Comparison of ENCODE assay signal across 8 mouse cellular contexts in the genomic region with DNA sequence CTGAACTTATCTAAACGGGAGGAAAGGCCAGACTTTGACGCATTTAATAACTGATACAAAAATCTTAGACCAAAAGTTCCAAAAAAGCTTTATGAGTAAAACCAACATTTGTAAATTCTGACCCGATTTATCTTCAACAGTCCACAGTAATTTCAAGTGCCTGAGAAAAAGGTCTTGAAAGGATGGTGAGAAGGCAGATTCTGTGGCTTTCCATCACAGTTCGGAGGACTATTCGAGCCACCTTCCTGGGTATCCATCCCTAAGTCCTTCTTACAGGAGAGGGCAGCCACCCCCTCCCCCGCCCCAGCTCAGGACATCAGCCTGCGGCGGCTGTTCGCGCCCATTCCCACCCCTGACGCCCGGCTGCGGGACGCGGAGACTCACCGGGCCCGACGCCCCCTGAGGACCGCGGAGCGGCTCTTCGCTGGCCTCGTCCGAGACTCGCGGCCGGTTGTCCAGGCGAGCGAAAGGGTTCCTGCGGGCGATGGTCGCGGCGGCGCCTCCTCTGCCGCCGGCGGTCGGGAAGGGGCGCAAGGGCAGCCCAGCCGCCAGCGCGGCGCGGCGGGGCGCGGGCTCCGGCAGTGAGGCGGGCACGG. TPM values are rescaled to one million over a fixed set of nuclear protein-coding genes. Genes with fewer than 3 reads are reported as not detected.
DNase-seq lines count a peak whose midpoint lies in the region; ATAC-seq and TF ChIP-seq lines count a peak whose summit lies in the region.

No protein-coding gene starts in this region.

- no peak for TF ChIP-seq CTCF in cortical plate, adult 2 months (IDR thresholded peaks at IDR 0.05; ENCODE audit: extremely low read depth, insufficient read depth, low read length)

- H3K9ac ChIP-seq in kidney, embryonic 14.5 days (ENCODE audit: low read depth, low read length) = peak overlapping the region; percentile 86
- H3K9ac ChIP-seq in intestine, embryonic 14.5 days (ENCODE audit: low read length) = peak overlapping the region; percentile 90

- H3K4me2 ChIP-seq in kidney, embryonic 14.5 days (replicated peaks; ENCODE audit: low read depth, low read length) = peak overlapping the region; percentile 87
- peak overlapping the region; percentile 68 for H3K4me2 ChIP-seq in intestine, embryonic 14.5 days (ENCODE audit: low read length)
- peak overlapping the region; percentile 81 for H3K4me2 ChIP-seq in myocyte (ENCODE audit: low read depth)

- peak overlapping the region; percentile 67 for H3K27ac ChIP-seq in kidney, embryonic 14.5 days (ENCODE audit: low read depth, low read length)
- peak overlapping the region; percentile 19; the same call in 1 of the 2 replicates for H3K27ac ChIP-seq in cortical plate, adult 2 months (ENCODE audit: insufficient read depth, low read length)
- H3K27ac ChIP-seq in intestine, embryonic 14.5 days (ENCODE audit: low read depth) = no peak overlapping the region; the same call in 1 of the 2 replicates

- H3K27me3 ChIP-seq in kidney, embryonic 14.5 days (ENCODE audit: control insufficient read depth, insufficient read depth, low read length) = no peaks in the 10 kb centered on the region
- H3K27me3 ChIP-seq in intestine, embryonic 14.5 days (replicated peaks; ENCODE audit: control insufficient read depth, insufficient read depth, low read length) = no peaks in the 10 kb centered on the region
- no peaks in the 10 kb centered on the region for H3K27me3 ChIP-seq in myocyte (ENCODE audit: control insufficient read depth, insufficient read depth, insufficient read length)

- 2% methylated on average over 40 of the region's 51 CpGs for whole genome bisulfite sequencing in kidney, embryonic 14.5 days
- WGBS in intestine, embryonic 14.5 days = 2% methylated on average over 41 of the region's 51 CpGs

- H3K4me1 ChIP-seq in kidney, embryonic 14.5 days (ENCODE audit: control insufficient read depth, insufficient read depth, low read length) = peaks cover 16% of the 10 kb centered on the region
- H3K4me1 ChIP-seq in cortical plate, adult 2 months (ENCODE audit: control insufficient read depth, insufficient read depth, low read length) = no peaks in the 10 kb centered on the region; the same call in 1 of the 2 replicates
- peaks cover 10% of the 10 kb centered on the region; the same call in 1 of the 2 replicates for H3K4me1 ChIP-seq in intestine, embryonic 14.5 days (replicated peaks; ENCODE audit: control insufficient read depth, insufficient read depth, low read length)

- H3K4me3 ChIP-seq in kidney, embryonic 14.5 days (ENCODE audit: low read length) = peak overlapping the region; percentile 93
- peak overlapping the region; percentile 72 for H3K4me3 ChIP-seq in cortical plate, adult 2 months (ENCODE audit: insufficient read depth, low read length)
- peak overlapping the region; percentile 77 for H3K4me3 ChIP-seq in intestine, embryonic 14.5 days (ENCODE audit: low read depth, low read length)
- peak overlapping the region; percentile 46 for H3K4me3 ChIP-seq in myocyte

- DNase-seq in kidney, postnatal 4 days = no peak
- peak; percentile 66 for DNase-seq in intestine, embryonic 14.5 days (ENCODE audit: low spot score)
- no peak for DNase-seq in left cerebral cortex, postnatal 4 days
- no peak for DNase-seq in thymus, postnatal 36 days

- H3ac ChIP-seq in myocyte (ENCODE audit: control insufficient read depth, insufficient read length) = peak overlapping the region; percentile 51

- ATAC-seq in kidney, embryonic 14.5 days (ENCODE audit: low FRiP score, low TSS enrichment) = peak; percentile 63
- peak; percentile 57 for ATAC-seq in intestine, embryonic 14.5 days (replicated peaks; ENCODE audit: low FRiP score, low TSS enrichment, low read depth)
- no peak for ATAC-seq in megakaryocyte-erythroid progenitor cell, adult 5-6 weeks (replicated peaks; ENCODE audit: low FRiP score, low TSS enrichment, poor library complexity, severe bottlenecking)

- H3K79me2 ChIP-seq in myocyte (ENCODE audit: control insufficient read depth, insufficient read depth) = peaks cover 4% of the 10 kb centered on the region

- peaks cover 27% of the 10 kb centered on the region for H3K36me3 ChIP-seq in kidney, embryonic 14.5 days (ENCODE audit: control insufficient read depth, insufficient read depth, low read length)
- peaks cover 27% of the 10 kb centered on the region for H3K36me3 ChIP-seq in intestine, embryonic 14.5 days (ENCODE audit: control insufficient read depth, insufficient read depth, low read length)
- H3K36me3 ChIP-seq in myocyte (ENCODE audit: control insufficient read depth, insufficient read depth) = no peaks in the 10 kb centered on the region

- H3K9me3 ChIP-seq in kidney, embryonic 14.5 days (ENCODE audit: control insufficient read depth, low read length) = no peaks in the 10 kb centered on the region
- H3K9me3 ChIP-seq in intestine, embryonic 14.5 days (ENCODE audit: control insufficient read depth, low read length) = no peaks in the 10 kb centered on the region

- TF ChIP-seq POLR2A in cortical plate, adult 2 months (IDR thresholded peaks at IDR 0.05; ENCODE audit: extremely low read depth, insufficient read depth, low read length) = no peak
- no peak for TF ChIP-seq POLR2A in myocyte (IDR thresholded peaks at IDR 0.05; ENCODE audit: insufficient read length, low read depth)

- intact Hi-C loops in left cerebral cortex, postnatal 4 days (cut with DNase I) = no loop called here

TF ChIP-seq in myocyte, 11 proteins besides CTCF, POLR2A, EP300 and RAD21:
- TF ChIP-seq POLR2AphosphoS2 (IDR thresholded peaks at IDR 0.05; ENCODE audit: insufficient read length, low read depth) (no peak), MYOD1 (IDR thresholded peaks at IDR 0.05; ENCODE audit: control insufficient read depth in 1 of 3, insufficient read length in 2 of 3, low read depth in 2 of 3) (peak in 1 of 3 experiments; percentile 0), CEBPB (IDR thresholded peaks at IDR 0.05; ENCODE audit: insufficient read depth, poor library complexity, severe bottlenecking) (no peak)

RNA-seq across cellular contexts. Expression of a gene that starts 0.4 kb away (rescaled TPM):
- 21.1 and 25.6 TPM in 2 replicates for polyA plus RNA-seq in kidney, embryonic 14.5 days (2014; fragmentation: Nextera tagmentation; extraction: Ambion mirVana)
- polyA plus RNA-seq in cortical plate, adult 2 months (2012; rRNA removed) = 32.1 and 33.5 TPM in 2 replicates
- polyA plus RNA-seq in intestine, embryonic 14.5 days (2014; fragmentation: Nextera tagmentation; extraction: Ambion mirVana) = 24.3 and 24.7 TPM in 2 replicates
- 3.5 TPM for polyA plus RNA-seq in myocyte (2012; fragmentation: generic; extraction: Trizol)
- total RNA-seq in left cerebral cortex, postnatal 4 days (2021) = 10 to 100 TPM; 32.8 to 37.1 TPM
- total RNA-seq in megakaryocyte-erythroid progenitor cell, adult 5-6 weeks (2014; fragmentation: Nextera tagmentation) = 20.7 and 28.4 TPM in 2 replicates
- total RNA-seq in megakaryocyte-erythroid progenitor cell, adult 5-6 weeks (2017) = 44.6 and 49.3 TPM in 2 replicates

RNA-seq across cellular contexts. Expression of a gene that starts 40.7 kb away (rescaled TPM):
- 77.3 and 82.4 TPM in 2 replicates for polyA plus RNA-seq in kidney, embryonic 14.5 days (2014; fragmentation: Nextera tagmentation; extraction: Ambion mirVana)
- 118 and 124 TPM in 2 replicates for polyA plus RNA-seq in cortical plate, adult 2 months (2012; rRNA removed)
- 69.4 and 73.3 TPM in 2 replicates for polyA plus RNA-seq in intestine, embryonic 14.5 days (2014; fragmentation: Nextera tagmentation; extraction: Ambion mirVana)
- 27.6 TPM for polyA plus RNA-seq in myocyte (2012; fragmentation: generic; extraction: Trizol)
- total RNA-seq in left cerebral cortex, postnatal 4 days (2021) = 10 to 100 TPM; 94.0 to 95.0 TPM
- total RNA-seq in megakaryocyte-erythroid progenitor cell, adult 5-6 weeks (2014; fragmentation: Nextera tagmentation) = 33.7 and 72.0 TPM in 2 replicates
- 33.2 and 69.5 TPM in 2 replicates for total RNA-seq in megakaryocyte-erythroid progenitor cell, adult 5-6 weeks (2017)

RNA-seq across cellular contexts. Expression of a gene that starts 40.8 kb away (rescaled TPM):
- 160 and 167 TPM in 2 replicates for polyA plus RNA-seq in kidney, embryonic 14.5 days (2014; fragmentation: Nextera tagmentation; extraction: Ambion mirVana)
- 267 and 291 TPM in 2 replicates for polyA plus RNA-seq in cortical plate, adult 2 months (2012; rRNA removed)
- 138 and 146 TPM in 2 replicates for polyA plus RNA-seq in intestine, embryonic 14.5 days (2014; fragmentation: Nextera tagmentation; extraction: Ambion mirVana)
- polyA plus RNA-seq in myocyte (2012; fragmentation: generic; extraction: Trizol) = 48.7 TPM
- total RNA-seq in left cerebral cortex, postnatal 4 days (2021) = 100 to 1,000 TPM; 252 to 257 TPM
- 233 and 272 TPM in 2 replicates for total RNA-seq in megakaryocyte-erythroid progenitor cell, adult 5-6 weeks (2014; fragmentation: Nextera tagmentation)
- total RNA-seq in megakaryocyte-erythroid progenitor cell, adult 5-6 weeks (2017) = 196 and 233 TPM in 2 replicates

RNA-seq across cellular contexts. Expression of a gene that starts 41.0 kb away (rescaled TPM):
- polyA plus RNA-seq in kidney, embryonic 14.5 days (2014; fragmentation: Nextera tagmentation; extraction: Ambion mirVana) = 18.8 and 27.7 TPM in 2 replicates
- 55.2 and 64.9 TPM in 2 replicates for polyA plus RNA-seq in cortical plate, adult 2 months (2012; rRNA removed)
- polyA plus RNA-seq in intestine, embryonic 14.5 days (2014; fragmentation: Nextera tagmentation; extraction: Ambion mirVana) = 22.5 and 22.7 TPM in 2 replicates
- 27.5 TPM for polyA plus RNA-seq in myocyte (2012; fragmentation: generic; extraction: Trizol)
- total RNA-seq in left cerebral cortex, postnatal 4 days (2021) = 100 to 1,000 TPM; 200 to 212 TPM
- total RNA-seq in megakaryocyte-erythroid progenitor cell, adult 5-6 weeks (2014; fragmentation: Nextera tagmentation) = 24.0 and 27.8 TPM in 2 replicates
- 6.8 and 28.4 TPM in 2 replicates for total RNA-seq in megakaryocyte-erythroid progenitor cell, adult 5-6 weeks (2017)

RNA-seq across cellular contexts. Expression of a gene that starts 41.4 kb away (rescaled TPM):
- 90.5 and 128 TPM in 2 replicates for polyA plus RNA-seq in kidney, embryonic 14.5 days (2014; fragmentation: Nextera tagmentation; extraction: Ambion mirVana)
- 34.9 and 37.0 TPM in 2 replicates for polyA plus RNA-seq in cortical plate, adult 2 months (2012; rRNA removed)
- polyA plus RNA-seq in intestine, embryonic 14.5 days (2014; fragmentation: Nextera tagmentation; extraction: Ambion mirVana) = 125 and 137 TPM in 2 replicates
- 64.1 TPM for polyA plus RNA-seq in myocyte (2012; fragmentation: generic; extraction: Trizol)
- total RNA-seq in left cerebral cortex, postnatal 4 days (2021) = 10 to 100 TPM; 58.8 to 60.1 TPM
- total RNA-seq in megakaryocyte-erythroid progenitor cell, adult 5-6 weeks (2014; fragmentation: Nextera tagmentation) = 238 and 326 TPM in 2 replicates
- 560 and 702 TPM in 2 replicates for total RNA-seq in megakaryocyte-erythroid progenitor cell, adult 5-6 weeks (2017)
